Mouse (Mus musculus) erythroblast, adult 5-6 weeks (primary cell): ENCODE results near the gene Asb6. TPM values are rescaled to one million over a fixed set of nuclear protein-coding genes. Genes with fewer than 3 reads are reported as not detected.

Source experiments
- ATAC-seq: replicated peaks from 2 replicates; pipeline ENCODE4 v1.8.0; 2016; ENCODE audit warnings: moderate number of reproducible peaks, mild to moderate bottlenecking, moderate TSS enrichment, inconsistent platforms; ENCODE audit not compliant: poor library complexity, low FRiP score, severe bottlenecking
- total RNA-seq, 2 experiments: library from RNA; stranded (forward) in 1 of 2; stranded (reverse) in 1 of 2; fragments of 150-400 nt in 1 of 2; fragments of 200-764, 138-1000 nt in 1 of 2; gene quantifications; 2 replicates each; pipeline versions ENCODE4 v1.2.3 to v1.2.4; 2015 to 2017; ENCODE audit warnings: low replicate concordance in 2 of 2

Asb6 gene
- total RNA-seq (2015; ENCODE audit: low replicate concordance) (13.6 and 19.2 TPM in 2 replicates), total RNA-seq (2017; ENCODE audit: low replicate concordance) (40.6 and 42.2 TPM in 2 replicates)

DNA sequence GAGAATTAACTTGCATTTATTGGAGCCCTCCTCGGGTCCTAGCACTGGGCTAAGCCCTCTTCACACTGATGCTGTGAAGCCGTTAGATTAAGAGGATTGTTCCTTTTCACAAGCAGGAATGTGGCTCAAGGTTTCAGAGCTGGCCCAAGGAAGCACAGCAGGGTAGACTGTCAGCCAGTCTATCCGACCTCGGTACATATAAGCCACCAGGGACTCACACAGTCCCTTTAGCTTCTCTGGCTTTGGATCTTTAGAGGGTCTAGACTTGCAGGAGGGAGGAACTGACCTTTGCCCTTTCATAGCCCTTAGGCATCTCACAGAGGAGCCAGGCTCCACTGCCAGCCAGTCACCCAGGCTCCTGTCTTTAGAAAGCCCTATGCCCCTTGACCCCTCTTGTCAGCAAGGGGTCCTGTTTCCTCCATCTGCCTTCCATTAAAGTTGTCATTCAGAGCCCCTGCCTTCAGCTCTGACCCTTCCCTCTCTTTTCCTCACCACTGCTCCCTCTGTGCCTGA, at the start of gene Asb6:
Gene Asb6, minus strand, starts transcription at position 51 of the 513 bp plus-strand sequence.
- ATAC-seq, result no peak

GRCm38 (mm10) chr2:30879481-30879880, 49.3 kb upstream of the Asb6 start:
- no peak for ATAC-seq

DNA sequence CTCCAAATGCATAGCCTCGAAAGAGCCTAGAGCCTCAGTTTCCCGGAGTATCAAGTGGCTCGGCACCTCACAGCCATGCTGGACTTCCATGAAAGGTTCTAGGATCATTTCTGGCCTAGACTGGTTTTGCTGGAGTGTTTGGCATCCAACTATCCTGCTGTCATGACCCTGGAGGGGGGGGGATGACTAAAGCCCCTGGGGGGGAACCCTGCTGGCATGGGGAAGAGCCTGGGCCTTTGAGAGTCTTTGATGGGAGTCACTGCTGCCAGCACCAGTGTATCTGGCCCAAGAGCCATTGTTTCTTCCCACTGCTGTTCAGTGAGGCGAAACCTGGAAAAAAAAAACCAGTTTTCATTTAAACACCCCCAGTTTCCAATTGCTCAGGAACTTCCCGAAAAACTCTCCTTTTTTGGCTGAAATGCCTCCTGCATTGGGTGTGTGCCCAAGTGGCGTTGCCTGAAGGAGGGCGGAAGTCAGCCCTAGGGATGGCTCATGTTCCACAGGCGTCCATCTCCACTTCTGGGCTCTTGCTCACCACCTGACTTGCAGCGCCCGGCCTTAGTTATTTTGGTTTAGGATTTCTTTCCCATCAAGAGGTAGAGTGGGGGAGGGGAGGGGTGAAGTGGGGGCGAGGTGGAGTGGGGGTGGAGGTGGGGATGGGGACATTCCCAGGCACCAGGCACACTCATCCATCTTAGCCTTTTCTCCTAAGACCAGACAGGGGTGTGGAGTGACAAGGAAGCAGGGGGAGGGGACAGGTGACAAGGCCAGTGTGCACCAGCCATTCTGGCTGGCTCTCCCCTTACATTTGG, 45.7 kb upstream of the Asb6 start:
- ATAC-seq, result no peak

DNA sequence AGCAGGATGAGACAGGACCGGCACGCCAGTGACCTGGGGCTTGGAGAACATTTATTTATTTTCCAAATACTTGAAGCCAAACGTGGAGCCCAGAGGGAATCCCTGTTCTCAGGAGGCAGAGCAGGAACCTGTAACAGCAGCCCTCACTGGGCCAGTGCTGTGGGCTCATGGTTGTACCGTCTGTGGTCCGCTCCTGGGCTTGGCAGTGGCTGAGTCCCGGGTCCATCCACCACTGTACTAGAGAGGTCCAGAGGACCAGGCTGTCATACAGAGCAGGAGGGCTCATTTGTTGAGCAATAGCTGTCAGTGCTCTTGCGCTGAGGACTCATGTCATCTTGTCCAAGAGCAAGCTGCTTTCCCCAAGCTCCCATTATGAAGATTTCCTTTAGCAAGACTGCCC, 45.0 kb upstream of the Asb6 start:
- ATAC-seq, result no peak

GRCm38 (mm10) chr2:30874445-30874844, 44.3 kb upstream of the Asb6 start:
- ATAC-seq, result no peak

- ATAC-seq, result no peak
Measured at GRCm38 (mm10) chr2:30872669-30873068, 42.5 kb upstream of the Asb6 start.

DNA sequence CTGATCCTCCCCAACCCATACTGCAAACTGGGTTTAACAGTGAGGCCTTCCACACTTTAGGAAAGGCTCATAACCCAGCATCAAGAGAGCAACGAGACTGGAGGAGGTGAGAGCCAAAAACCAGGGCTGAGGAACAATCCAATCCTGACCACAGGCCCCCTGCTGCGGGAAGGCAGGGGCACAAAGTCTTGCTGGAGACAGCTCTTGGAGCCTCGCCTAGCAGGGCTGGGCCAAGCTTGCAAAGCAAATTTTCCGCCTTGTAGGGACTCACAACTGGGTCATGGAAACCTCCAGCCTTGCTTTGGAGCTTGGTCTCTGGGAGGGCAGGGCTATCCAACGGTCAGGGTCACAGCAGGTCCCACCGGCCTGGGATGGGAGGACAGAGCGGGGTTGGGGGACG, 40.7 kb upstream of the Asb6 start:
- ATAC-seq, result no peak

DNA sequence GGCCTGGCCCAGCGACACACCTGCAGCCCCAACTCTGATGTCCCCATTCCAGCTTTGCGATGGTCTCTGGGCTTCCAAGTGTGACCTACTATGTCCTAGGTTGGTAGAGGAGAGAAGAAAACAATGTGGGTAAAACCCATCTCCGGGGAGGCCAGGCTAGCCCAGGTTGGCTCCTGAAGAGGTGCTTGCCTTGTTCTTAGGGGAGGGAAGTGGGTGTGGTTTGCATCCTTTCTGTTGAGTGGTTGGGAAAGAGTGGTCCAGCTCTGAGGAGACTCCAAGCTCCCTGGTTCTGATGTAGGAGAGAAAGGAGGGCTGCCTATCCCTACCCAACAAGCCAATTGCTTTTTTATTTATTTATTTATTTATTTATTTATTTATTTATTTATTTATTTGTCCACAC, 35.3 kb upstream of the Asb6 start:
- no peak for ATAC-seq

- ATAC-seq, result no peak
Measured at GRCm38 (mm10) chr2:30864968-30865381, 34.8 kb upstream of the Asb6 start.

DNA sequence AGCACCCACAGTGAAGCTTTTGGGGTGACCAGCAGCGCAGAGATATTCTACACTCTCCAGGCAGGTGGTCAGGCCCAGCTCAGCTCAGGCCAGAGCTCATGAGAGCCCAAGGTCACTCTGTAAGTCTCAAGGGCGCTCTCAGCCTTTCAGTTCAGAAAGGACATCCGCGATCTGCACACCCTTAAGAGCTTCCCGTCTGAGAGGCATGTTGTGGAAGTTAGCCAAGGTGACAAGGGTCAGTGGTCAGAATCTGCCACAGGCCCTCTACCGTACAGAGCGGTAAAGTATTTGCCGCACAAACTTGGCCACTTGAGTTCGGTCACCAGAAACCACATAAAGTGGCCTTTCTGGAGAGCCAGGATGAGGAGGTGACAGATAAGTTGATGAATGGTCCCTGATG, 33.4 kb upstream of the Asb6 start:
- ATAC-seq, result no peak

GRCm38 (mm10) chr2:30862081-30862480, 31.9 kb upstream of the Asb6 start:
- no peak for ATAC-seq

- ATAC-seq, result no peak
Measured at GRCm38 (mm10) chr2:30859782-30860181, 29.6 kb upstream of the Asb6 start.

DNA sequence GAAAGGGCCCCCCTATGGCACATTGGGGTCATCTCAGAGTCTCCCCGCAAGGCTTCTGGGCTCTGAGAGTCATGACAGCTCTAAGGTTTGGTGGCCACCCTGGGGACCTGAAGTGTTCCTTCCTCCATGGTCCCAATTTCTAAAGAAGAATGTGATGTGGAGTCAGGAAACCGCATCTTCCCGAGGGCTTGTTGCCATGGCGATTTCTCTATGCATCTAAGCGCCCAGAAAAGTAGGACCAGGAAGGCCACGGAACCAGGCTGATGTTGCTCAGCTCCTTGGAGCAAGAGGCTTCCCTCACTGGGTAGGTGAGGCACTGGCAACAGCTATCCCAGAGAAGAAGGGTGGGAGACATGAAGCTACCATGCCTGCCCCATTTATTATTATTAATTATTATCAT, 26.9 kb upstream of the Asb6 start:
- no peak for ATAC-seq

DNA sequence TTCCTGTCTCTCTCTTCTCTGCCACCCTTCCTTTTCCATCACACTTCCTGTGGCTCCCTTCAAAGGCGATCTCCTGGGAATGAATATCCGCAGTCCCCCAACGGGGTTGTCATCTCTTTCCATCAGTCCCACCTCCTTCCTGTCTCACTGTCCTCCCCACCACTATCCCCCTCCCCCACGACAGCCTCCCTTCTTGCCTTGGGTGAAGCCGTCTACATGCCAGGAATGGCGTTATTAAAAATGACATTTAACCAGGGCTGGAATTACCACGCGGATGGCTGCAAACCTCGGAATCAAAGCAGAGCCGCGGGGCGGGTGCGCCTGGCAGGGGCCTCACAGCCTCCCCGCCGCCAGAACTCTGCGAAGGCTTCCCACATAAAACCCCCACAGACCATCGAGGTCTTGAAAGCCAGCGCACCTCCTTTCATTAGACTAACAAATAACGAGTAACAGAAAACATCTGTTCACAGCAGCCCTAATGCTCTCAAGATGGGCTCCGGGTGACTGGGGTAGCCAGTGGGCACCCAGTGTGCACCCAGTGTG, 22.7 kb upstream of the Asb6 start:
- ATAC-seq, result no peak

DNA sequence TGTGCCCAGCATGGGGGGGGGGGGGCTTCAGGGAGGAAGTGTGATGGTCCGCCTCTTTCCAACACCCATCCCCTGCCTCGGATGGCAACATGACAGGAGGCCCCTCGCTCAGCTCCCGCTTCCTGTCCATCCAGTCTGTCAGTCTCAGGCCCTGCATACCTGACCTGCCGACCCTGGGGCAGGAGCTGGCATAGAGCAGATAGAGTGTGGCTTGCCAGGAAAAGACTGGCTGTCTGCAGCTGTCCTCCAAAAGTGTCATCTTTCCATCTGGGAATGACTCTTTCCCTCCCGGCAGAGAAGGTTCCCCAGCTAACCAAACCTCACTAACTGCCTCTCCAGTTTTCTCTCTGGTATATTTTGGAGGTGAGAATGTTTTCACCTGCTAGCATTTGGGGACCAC, 20.4 kb upstream of the Asb6 start:
- no peak for ATAC-seq

- no peak for ATAC-seq
Measured at GRCm38 (mm10) chr2:30848184-30848583, 18.1 kb upstream of the Asb6 start.

DNA sequence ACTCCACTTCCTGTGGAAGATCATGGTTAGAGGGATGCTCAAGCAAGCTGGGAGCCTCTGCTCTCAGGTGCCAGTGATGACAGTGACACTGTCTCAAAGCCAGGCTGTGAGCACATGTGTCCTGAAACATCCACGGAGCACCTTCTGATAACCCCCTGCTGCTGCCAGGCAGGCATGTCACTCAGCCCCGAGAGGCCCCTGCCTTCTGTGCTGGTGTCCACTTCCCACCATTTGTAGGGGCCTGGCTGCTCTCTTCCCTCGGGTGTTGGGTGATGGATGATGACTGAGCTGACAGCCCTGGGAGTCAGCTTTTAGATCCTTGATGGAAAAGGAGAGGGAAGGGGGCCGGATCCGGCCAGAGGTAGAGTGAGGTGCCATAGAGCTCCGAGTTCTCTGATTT, 16.6 kb upstream of the Asb6 start:
- no peak for ATAC-seq

- ATAC-seq, result no peak
Measured at GRCm38 (mm10) chr2:30846236-30846635, 16.1 kb upstream of the Asb6 start.

GRCm38 (mm10) chr2:30845152-30846070, 15.3 kb upstream of the Asb6 start:
- ATAC-seq, result no peak

DNA sequence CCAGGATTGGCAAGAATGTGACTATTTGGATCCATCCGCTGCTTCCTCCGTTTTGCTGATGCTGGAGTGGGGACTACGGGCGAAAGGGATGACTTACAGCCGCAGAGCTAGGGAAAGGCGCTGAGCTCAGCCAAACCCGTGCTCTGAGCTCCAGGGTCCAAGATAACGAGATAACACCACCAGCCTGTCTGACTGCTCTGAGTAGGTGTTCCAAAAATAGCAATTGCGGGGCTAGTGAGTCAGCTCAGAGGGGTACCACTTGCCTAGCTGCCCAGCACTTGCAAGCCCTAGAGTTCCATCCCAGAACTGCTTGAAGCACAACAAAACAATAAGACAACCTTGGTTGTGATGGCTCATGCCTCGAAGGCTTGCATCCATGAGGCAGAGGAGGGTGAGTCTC, 12.5 kb upstream of the Asb6 start:
- ATAC-seq, result no peak
